Mouse (Mus musculus): ENCODE data around the gene Klf7.

Klf7 gene

GRCm38 (mm10) chr1:64021986-64022385 lies 100.1 kb downstream of the Klf7 start:
- DNase-seq (ENCODE audit: low read depth) = no peak

GRCm38 (mm10) chr1:64020672-64021635 lies 101.1 kb downstream of the Klf7 start:
- DNase-seq (ENCODE audit: low read depth) = no peak

- no peak for DNase-seq (ENCODE audit: low read depth)
Measured at GRCm38 (mm10) chr1:64019127-64019635, 102.9 kb downstream of the Klf7 start.

DNA sequence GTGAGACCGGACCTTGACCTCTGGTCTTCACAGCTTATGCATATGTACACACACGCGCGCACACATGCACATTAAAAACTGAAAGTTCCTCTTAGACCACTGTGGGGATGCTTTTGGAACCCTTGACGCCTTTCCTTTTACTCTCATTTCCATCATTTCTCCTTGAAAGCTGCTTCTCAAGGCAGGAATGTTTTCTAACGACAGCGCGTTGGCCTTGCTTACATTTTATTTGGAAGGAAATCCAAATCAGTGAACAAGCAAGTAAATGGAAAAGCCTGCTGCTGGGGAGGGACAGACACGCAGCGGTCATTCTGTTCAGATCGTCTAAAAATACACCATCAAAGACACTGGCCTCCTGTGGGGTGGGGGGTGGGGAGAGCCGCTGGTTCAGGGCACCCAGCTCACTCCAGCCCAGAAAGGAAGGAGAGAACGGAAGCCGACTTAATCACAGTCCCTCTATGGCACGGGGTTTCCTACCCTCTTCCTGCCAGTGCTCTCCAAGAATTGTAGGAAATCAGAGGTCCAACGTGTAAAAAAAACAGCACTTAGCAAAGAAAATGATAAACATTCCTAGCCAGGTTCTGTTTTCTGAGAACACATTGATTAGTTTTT lies 103.5 kb downstream of the Klf7 start:
- DNase-seq (ENCODE audit: low read depth) = no peak

DNA sequence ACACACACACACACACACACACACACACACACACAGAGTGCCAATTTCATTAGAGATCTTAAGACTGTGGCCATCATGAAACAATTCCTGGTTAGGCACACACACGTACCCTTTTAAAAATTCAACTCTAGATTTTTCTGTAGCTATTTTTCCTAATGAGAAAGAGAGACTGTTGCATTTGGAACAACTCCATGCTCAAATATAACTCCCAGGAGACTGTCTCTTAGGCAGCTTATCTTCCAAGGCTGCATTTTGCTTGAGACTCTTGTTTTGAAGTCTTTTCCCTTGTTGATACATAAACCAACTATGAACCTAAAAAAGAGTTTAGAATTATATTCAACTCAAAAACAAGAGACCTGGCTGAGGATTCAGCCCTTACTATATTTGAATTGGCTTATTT lies 108.0 kb downstream of the Klf7 start:
- no peak for DNase-seq (ENCODE audit: low read depth)

DNA sequence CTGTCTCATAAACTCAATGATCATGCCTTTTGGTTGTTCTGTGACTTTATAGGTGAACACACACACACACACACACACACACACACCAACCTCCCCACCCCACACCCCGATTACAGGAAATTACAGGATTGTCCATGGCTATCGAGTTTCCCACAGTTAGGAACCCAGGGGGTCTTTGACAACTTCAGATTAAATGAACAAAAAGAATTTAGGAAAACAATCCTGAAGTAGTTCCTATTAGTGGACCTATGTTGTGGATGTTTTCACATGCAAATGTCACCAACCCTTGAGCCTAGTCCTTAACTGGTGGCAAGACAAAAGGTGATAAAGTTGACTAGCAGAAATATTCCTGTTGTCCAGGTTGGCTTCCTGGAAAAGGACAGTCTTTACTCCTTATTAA lies 113.1 kb downstream of the Klf7 start:
- no peak for DNase-seq (ENCODE audit: low read depth)

DNA sequence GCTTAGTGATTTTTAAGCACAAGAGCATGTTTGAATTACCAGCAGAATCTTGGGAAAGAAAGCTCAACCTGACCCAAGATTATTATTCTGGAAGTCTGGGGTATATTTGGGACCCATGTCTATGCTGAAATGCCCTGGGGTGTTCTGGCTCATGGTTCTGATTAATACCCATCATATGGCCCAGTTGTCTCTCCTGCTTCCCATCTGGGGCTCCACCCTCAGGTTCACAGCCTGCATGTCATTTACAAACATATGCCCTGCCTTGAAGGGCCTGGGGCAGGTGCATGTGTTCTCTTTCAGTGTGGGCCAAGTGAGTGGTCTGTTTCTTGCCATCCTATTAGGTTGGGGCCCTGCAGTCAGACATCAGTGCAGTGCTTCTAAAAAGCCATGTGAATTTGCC lies 114.1 kb downstream of the Klf7 start:
- no peak for DNase-seq (ENCODE audit: low read depth)

- no peak for DNase-seq (ENCODE audit: low read depth)
Measured at GRCm38 (mm10) chr1:64005194-64005593, 116.9 kb downstream of the Klf7 start.

- DNase-seq (ENCODE audit: low read depth) = no peak
Measured at GRCm38 (mm10) chr1:64003525-64004291, 118.4 kb downstream of the Klf7 start.

- DNase-seq (ENCODE audit: low read depth) = no peak
Measured at GRCm38 (mm10) chr1:64002036-64002435, 120.0 kb downstream of the Klf7 start.

GRCm38 (mm10) chr1:64000597-64000996 lies 121.5 kb downstream of the Klf7 start:
- DNase-seq (ENCODE audit: low read depth) = no peak

DNA sequence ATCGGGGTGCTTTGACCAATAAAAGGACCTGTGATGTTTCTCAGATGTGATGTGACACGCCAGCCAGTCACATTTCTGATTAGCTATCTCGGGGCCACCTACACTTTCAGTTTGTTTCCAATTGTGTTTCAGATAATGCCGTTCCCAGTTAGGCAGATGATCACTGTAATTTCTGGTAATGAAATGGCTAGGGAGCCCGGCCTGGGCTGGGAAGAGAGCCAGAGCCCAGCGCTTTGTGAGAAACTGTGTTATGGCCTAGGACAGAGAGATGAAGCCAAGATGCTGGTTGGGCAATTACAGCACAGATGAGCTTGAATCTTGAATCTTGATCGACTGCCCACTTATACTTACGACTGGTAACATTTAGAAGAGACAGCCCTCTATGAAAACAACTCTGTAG lies 122.6 kb downstream of the Klf7 start:
- no peak for DNase-seq (ENCODE audit: low read depth)

DNA sequence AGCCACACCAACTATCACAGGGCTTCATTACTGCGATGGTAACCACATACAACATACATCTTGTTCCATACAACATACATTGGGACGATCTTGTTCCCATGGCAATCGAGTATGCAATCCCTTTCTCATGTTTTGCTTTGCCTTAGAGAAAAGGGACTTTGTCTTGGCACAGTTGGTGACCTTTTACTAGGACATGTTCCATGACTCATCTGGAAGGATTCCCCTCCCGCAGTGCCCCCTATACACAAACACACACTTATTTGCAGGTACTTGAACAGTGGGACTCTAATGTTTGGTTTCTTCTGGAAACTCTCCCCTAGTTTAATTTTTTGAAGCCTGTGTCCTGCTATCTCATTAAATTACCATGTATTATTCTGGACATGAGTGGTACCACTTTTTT lies 123.2 kb downstream of the Klf7 start:
- no peak for DNase-seq (ENCODE audit: low read depth)

DNA sequence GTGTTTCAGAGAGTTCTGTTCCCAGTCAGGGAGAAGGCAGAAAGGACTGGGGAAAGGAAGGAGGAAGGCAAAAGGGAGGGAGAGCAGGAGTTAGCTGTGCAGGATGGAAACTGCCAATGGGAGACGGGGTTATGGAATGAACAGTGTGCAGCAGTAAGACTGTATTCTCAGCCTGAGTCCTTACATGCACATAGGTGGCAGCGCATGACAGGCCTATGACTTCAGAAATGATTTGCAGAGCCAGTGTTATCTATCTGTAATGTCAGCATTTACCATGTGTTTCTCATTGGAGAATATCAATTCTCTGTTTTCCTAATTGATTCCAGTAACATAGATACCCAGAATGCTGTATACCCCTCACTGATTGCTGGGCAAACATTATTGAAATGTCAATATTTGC lies 123.9 kb downstream of the Klf7 start:
- no peak for DNase-seq (ENCODE audit: low read depth)

- no peak for DNase-seq (ENCODE audit: low read depth)
Measured at GRCm38 (mm10) chr1:63995828-63996227, 126.3 kb downstream of the Klf7 start.

- DNase-seq (ENCODE audit: low read depth) = no peak
Measured at GRCm38 (mm10) chr1:63995137-63995492, 127.0 kb downstream of the Klf7 start.

- no peak for DNase-seq (ENCODE audit: low read depth)
Measured at GRCm38 (mm10) chr1:63994248-63995136, 127.6 kb downstream of the Klf7 start.

- no peak for DNase-seq (ENCODE audit: low read depth)
Measured at GRCm38 (mm10) chr1:63992506-63992905, 129.6 kb downstream of the Klf7 start.

DNA sequence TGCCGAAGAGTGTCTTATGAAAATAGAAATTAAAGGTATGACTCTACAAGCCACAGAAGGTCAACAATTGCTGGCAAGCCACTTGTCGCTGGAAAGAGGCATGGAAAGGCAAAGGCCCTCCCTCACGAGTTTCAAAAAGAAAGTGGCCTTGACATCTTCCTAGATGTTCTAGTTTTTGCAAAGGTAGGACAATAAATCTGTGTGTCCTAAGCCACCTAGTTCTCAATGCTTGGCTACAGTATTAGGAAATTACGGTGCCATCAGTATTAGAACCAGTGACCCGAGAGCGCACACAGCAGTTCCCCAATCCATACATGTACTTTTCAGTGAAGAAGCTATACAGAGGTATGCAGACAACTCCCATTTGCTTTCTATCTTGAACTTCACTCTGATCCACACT lies 131.7 kb downstream of the Klf7 start:
- no peak for DNase-seq (ENCODE audit: low read depth)

DNA sequence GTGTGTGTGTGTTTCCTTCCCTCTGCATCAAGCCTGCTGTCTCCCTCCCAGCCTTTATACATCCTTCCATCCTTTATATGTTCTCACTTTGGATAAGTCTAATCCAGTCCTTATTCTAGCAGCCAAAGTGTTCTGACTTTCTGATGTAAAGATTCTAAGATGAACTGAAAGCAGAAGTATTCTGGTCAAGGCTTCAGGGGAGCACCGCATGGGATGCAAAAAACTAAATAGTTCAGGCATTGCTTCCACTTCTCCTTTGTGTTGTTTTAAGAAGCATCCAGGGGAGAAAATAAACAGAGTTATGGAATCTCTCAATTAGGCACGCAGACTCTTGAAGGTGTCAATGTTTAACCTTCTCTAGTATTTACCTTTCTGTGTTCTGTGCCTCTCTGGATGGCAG lies 141.3 kb downstream of the Klf7 start:
- DNase-seq (ENCODE audit: low read depth) = no peak
